Mouse (Mus musculus) intestine, postnatal 0 days (tissue): ENCODE results near the gene Rpl26. TPM values are rescaled to one million over a fixed set of nuclear protein-coding genes. Genes with fewer than 3 reads are reported as not detected.

ENCODE experiments used
- ATAC-seq: fragments of 200-750 bp; cut with Nextera tagmentation; 2 replicates; pipeline ENCODE4 v1.8.0; 2017; ENCODE audit warnings: mild to moderate bottlenecking, moderate TSS enrichment, moderate library complexity
- H3K27ac ChIP-seq: fragments of 300-500 bp; sonication (generic); 2 replicates; pipeline ENCODE4 v1.5.1; 2014; ENCODE audit warnings: mild to moderate bottlenecking, low read depth, low read length, moderate library complexity
- H3K27me3 ChIP-seq: fragments of 300-500 bp; sonication (generic); replicated peaks from 2 replicates; pipeline ENCODE4 v1.6.1; 2014; ENCODE audit warnings: low read length, mixed read lengths; ENCODE audit not compliant: control insufficient read depth, insufficient read depth
- H3K36me3 ChIP-seq: fragments of 300-500 bp; sonication (generic); 2 replicates; pipeline ENCODE4 v1.6.1; 2014; ENCODE audit warnings: mild to moderate bottlenecking, moderate library complexity; ENCODE audit not compliant: control insufficient read depth, insufficient read depth
- H3K4me1 ChIP-seq: fragments of 300-500 bp; sonication (generic); replicated peaks from 2 replicates; pipeline ENCODE4 v1.6.1; 2014; ENCODE audit warnings: antibody characterized with exemption, low read length, mixed read lengths; ENCODE audit not compliant: control insufficient read depth, insufficient read depth
- H3K4me2 ChIP-seq: fragments of 300-500 bp; sonication (generic); replicated peaks from 2 replicates; pipeline ENCODE4 v1.6.1; 2014; ENCODE audit warnings: low read depth, mild to moderate bottlenecking, moderate library complexity
- H3K4me3 ChIP-seq: fragments of 300-500 bp; sonication (generic); 2 replicates; pipeline ENCODE4 v1.5.1; 2014; ENCODE audit warnings: low read depth, low read length
- H3K9ac ChIP-seq: fragments of 300-500 bp; sonication (generic); 2 replicates; pipeline ENCODE4 v1.6.1; 2014; ENCODE audit warnings: mild to moderate bottlenecking, low read depth, low read length
- H3K9me3 ChIP-seq: fragments of 300-500 bp; sonication (generic); 2 replicates; pipeline ENCODE4 v1.6.1; 2016; ENCODE audit warnings: mixed run types; ENCODE audit not compliant: control insufficient read depth
- CTCF ChIP-seq: sonication (generic); IDR thresholded peaks from 2 replicates; pipeline ENCODE4 v1.5.1; 2016; ENCODE audit warnings: low read depth, mild to moderate bottlenecking, control low read depth, antibody characterized with exemption, moderate library complexity
- WGBS: fragments of 180-500 bp; shearing (Covaris S2); extraction: QIAGEN DNeasy Blood & Tissue Kit; methylation state at CpG from one replicate; pipeline ENCODE4 v1.1.7; 2014; 5-methylcytosine and 5-hydroxymethylcytosine counted together
- polyA plus RNA-seq: library from polyadenylated mRNA; unstranded; fragments of >200 nt; fragmentation: Nextera tagmentation; extraction: Ambion mirVana; gene quantifications from 2 replicates; pipeline ENCODE4 v1.2.1, GENCODE M21; 2015

Rpl26 gene
- 623 and 626 TPM in 2 replicates for polyA plus RNA-seq

GRCm38 (mm10) chr11:68901351-68902046 lies at the start of gene Rpl26:
TSS of gene Rpl26 (plus strand) at chr11:68901583.
- Histone ChIP-seq H3K9ac (peak within 1 kb of the TSS; percentile 94), H3K27me3 (no peaks in the 10 kb centered on the region), H3K4me2 (peak within 1 kb of the TSS; percentile 77), H3K9me3 (no peaks in the 10 kb centered on the region), H3K4me1 (0 out of 2 replicates have a peak, but pooled peaks cover 3% of the 10 kb centered on the region), H3K4me3 (peak within 1 kb of the TSS; percentile 74), H3K36me3 (peaks cover 27% of the 10 kb centered on the region), H3K27ac (peak within 1 kb of the TSS; percentile 74)
- TF ChIP-seq CTCF = peak; percentile 99
- ATAC-seq = peak; percentile 84
- under 1% methylated on average over 52 of the region's 52 CpGs for WGBS

- 1% methylated on average over 13 of the region's 13 CpGs for WGBS
- no peak for ATAC-seq
- no peak for TF ChIP-seq CTCF
- H3K27me3 ChIP-seq = no peaks in the 10 kb centered on the region
- H3K4me2 ChIP-seq = peak overlapping the region; percentile 77
- H3K36me3 ChIP-seq = no peaks in the 10 kb centered on the region
- H3K27ac ChIP-seq = peak overlapping the region; percentile 100
- H3K9me3 ChIP-seq = no peaks in the 10 kb centered on the region
- peak overlapping the region; percentile 99 for H3K4me3 ChIP-seq
- H3K9ac ChIP-seq = peak overlapping the region; percentile 99
- H3K4me1 ChIP-seq = 0 out of 2 replicates have a peak, but pooled peaks cover 2% of the 10 kb centered on the region
These were observed 49.5 kb upstream of the Rpl26 start for GRCm38 (mm10) chr11:68851644-68852485.

DNA sequence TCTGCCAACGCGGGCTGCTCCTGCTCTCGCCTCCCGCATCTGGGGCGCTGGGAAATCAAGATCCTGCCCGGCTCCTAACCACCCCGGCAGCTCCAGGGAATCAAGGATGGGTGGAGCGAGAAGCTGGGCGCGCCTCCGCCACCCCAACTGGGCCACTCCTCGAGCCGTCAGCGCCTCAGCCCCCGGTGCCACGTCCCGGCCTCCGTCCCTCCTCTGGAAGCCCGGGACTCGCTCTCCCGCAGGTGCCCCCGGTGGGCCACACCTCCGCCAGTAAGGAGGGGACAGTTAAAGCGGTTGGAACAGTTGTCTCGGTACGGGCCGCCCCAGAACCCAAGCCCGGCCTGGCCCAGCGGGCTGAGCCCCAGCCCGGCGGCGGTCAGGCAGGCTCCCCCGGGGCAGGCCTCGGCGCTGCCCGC lies 48.9 kb upstream of the Rpl26 start:
- Histone ChIP-seq H3K9ac (peak overlapping the region; percentile 99), H3K9me3 (no peaks in the 10 kb centered on the region), H3K36me3 (no peaks in the 10 kb centered on the region), H3K27ac (peak overlapping the region; percentile 100), H3K4me1 (0 out of 2 replicates have a peak, but pooled peaks cover 2% of the 10 kb centered on the region), H3K4me2 (peak overlapping the region; percentile 77), H3K4me3 (peak overlapping the region; percentile 99), H3K27me3 (no peaks in the 10 kb centered on the region)
- WGBS = under 1% methylated on average over 34 of the region's 36 CpGs
- peak; percentile 79 for ATAC-seq
- TF ChIP-seq CTCF = no peak

- Histone ChIP-seq H3K36me3 (no peaks in the 10 kb centered on the region), H3K4me1 (0 out of 2 replicates have a peak, but pooled peaks cover 2% of the 10 kb centered on the region), H3K9me3 (no peaks in the 10 kb centered on the region), H3K27me3 (no peaks in the 10 kb centered on the region), H3K27ac (peak overlapping the region; percentile 100), H3K9ac (peak overlapping the region; percentile 99), H3K4me2 (peak overlapping the region; percentile 77), H3K4me3 (peak overlapping the region; percentile 99)
- WGBS = under 1% methylated on average over 42 of the region's 42 CpGs
- peak; percentile 99 for ATAC-seq
- peak; percentile 18 for TF ChIP-seq CTCF
These were observed 48.4 kb upstream of the Rpl26 start for GRCm38 (mm10) chr11:68852932-68853409.

GRCm38 (mm10) chr11:68853611-68854401 lies 47.6 kb upstream of the Rpl26 start:
- ATAC-seq = peak; percentile 10; the same call in 1 of the 2 replicates
- Histone ChIP-seq H3K4me3 (peak overlapping the region; percentile 99), H3K4me2 (peak overlapping the region; percentile 77), H3K27me3 (no peaks in the 10 kb centered on the region), H3K9ac (peak overlapping the region; percentile 99), H3K4me1 (0 out of 2 replicates have a peak, but pooled peaks cover 2% of the 10 kb centered on the region), H3K36me3 (no peaks in the 10 kb centered on the region), H3K27ac (peak overlapping the region; percentile 100), H3K9me3 (no peaks in the 10 kb centered on the region)
- WGBS = 23% methylated on average over 14 of the region's 14 CpGs
- peak; percentile 38 for TF ChIP-seq CTCF
